Mouse (Mus musculus) testis, adult 2 months (tissue): ENCODE results near the gene Tecta. TPM values are rescaled to one million over a fixed set of nuclear protein-coding genes. Genes with fewer than 3 reads are reported as not detected.

Experiments
- H3K27ac ChIP-seq: fragments of 200-500 bp; 2 replicates; pipeline ENCODE4 v1.5.1; 2012; ENCODE audit warnings: low read depth, low read length; ENCODE audit not compliant: control insufficient read depth, insufficient read depth
- H3K27me3 ChIP-seq: fragments of 200-500 bp; 2 replicates; pipeline ENCODE4 v1.6.1; 2012; ENCODE audit warnings: mild to moderate bottlenecking, low read length, moderate library complexity; ENCODE audit not compliant: control insufficient read depth, insufficient read depth
- H3K36me3 ChIP-seq: fragments of 200-500 bp; 2 replicates; pipeline ENCODE4 v1.6.1; 2012; ENCODE audit warnings: mild to moderate bottlenecking, low read length; ENCODE audit not compliant: control insufficient read depth, insufficient read depth
- H3K4me1 ChIP-seq: fragments of 200-500 bp; 2 replicates; pipeline ENCODE4 v1.6.1; 2012; ENCODE audit warnings: low read length; ENCODE audit not compliant: control insufficient read depth, insufficient read depth
- H3K4me3 ChIP-seq: fragments of 200-500 bp; 2 replicates; pipeline ENCODE4 v1.5.1; 2012; ENCODE audit warnings: low read depth, mild to moderate bottlenecking, low read length, moderate library complexity, mixed read lengths; ENCODE audit not compliant: control insufficient read depth
- CTCF ChIP-seq: fragments of 200-500 bp; IDR thresholded peaks from 2 replicates; pipeline ENCODE4 v1.5.1; 2012; ENCODE audit warnings: low read depth, mild to moderate bottlenecking, inconsistent platforms, low read length, moderate library complexity; ENCODE audit not compliant: control insufficient read depth, insufficient read depth, insufficient replicate concordance
- POLR2A ChIP-seq: fragments of 200-500 bp; IDR thresholded peaks from 2 replicates; pipeline ENCODE4 v1.6.1; 2012; ENCODE audit warnings: low read depth, mild to moderate bottlenecking, inconsistent platforms, low read length, moderate library complexity; ENCODE audit not compliant: control insufficient read depth
- polyA plus RNA-seq: library from polyadenylated mRNA; depleted of rRNA; stranded (reverse); fragments of >200 nt; gene quantifications from 2 replicates; pipeline ENCODE4 v1.2.3, GENCODE M21; 2012

Gene Tecta
- polyA plus RNA-seq, 1 experiment = 0.42 TPM

DNA sequence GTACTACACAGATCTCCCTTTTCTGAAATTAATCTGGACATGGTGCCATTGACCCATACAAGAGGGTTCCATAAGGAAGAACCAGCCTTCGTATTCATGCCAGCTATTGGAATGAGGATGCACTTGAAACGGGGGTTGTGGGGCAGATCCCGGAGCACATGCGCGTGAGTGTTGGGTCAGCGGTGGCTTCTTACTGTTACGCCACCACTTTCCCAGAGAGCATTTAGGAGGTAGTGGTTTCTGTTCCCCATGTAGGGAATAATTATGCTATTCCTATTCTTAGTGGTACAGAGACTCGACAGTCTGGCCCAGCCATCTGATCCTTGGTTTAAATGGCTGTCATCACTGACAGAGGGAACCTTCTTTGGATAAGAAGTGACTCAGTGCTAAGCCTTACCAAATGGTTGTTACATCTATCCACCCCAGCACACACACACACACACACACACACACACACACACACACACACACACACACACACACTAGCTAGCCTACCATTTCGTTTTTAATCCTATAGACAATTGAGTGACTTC lies 81.2 kb downstream of the Tecta start:
- Histone ChIP-seq H3K4me1 (no peaks in the 10 kb centered on the region), H3K4me3 (no peak overlapping the region), H3K27me3 (no peaks in the 10 kb centered on the region), H3K36me3 (no peaks in the 10 kb centered on the region), H3K27ac (no peak overlapping the region)
- TF ChIP-seq CTCF (no peak), POLR2A (no peak)

DNA sequence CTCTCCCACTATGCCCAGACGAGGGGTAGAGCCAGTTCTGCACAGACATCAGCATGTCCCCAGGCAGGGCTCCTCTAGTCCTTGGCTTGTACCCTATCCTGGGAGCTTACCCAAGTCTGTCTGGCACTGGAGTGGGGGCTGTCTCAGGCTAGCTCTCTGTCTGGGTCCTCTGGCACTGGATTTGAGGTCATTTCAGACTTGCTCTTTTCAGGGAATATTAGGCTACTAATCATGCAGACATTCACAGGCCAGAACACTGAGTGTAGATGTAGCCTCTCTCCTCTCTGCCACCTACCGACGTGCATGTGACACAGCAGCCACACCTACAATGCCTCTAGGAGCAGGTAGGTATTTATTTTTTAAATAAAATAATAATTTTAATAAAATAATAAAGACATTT lies 82.4 kb downstream of the Tecta start:
- H3K27ac ChIP-seq = no peak overlapping the region
- no peaks in the 10 kb centered on the region for H3K36me3 ChIP-seq
- H3K27me3 ChIP-seq = no peaks in the 10 kb centered on the region
- no peaks in the 10 kb centered on the region for H3K4me1 ChIP-seq
- TF ChIP-seq POLR2A (no peak), CTCF (no peak)
- H3K4me3 ChIP-seq = no peak overlapping the region

DNA sequence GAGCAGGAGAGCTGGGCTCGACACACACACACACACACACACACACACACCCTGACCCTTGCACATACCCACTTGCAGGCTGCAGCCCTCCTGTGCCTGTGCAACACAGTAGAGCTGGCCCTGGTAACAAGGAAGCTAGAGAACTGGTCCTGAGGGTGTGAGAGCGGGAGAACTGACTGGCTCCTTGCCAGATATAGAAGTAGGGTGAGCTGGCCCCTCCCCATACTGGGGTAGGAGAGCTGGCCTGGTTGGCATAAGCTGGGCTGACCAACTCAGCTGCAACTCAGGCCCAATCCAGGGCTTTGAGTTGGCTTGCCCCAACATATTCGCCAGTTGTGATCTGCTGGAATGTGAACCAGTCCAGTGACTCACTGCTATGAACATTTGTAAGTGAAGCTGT lies 83.9 kb downstream of the Tecta start:
- no peak for TF ChIP-seq CTCF
- TF ChIP-seq POLR2A = no peak
- no peak overlapping the region for H3K4me3 ChIP-seq
- H3K27me3 ChIP-seq = no peaks in the 10 kb centered on the region
- no peaks in the 10 kb centered on the region for H3K4me1 ChIP-seq
- no peak overlapping the region for H3K27ac ChIP-seq
- no peaks in the 10 kb centered on the region for H3K36me3 ChIP-seq

DNA sequence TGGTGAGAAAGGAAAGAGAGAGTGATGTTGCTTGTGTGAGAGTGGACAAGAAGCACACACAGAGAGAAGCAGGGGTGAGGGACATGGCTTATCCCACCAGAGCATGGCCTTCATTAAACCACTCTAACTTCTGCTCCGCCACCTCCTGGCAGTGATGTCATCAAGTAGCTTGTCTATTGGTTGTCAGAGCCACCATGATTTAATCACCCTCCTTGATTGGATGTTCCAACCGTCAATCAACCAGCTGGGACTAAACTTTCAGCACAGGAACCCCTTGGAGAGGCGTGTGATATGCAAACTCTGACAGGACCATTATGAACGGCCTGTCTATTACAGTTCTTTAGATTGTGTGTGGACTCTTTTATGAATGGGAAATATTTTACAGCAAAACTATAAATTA lies 84.8 kb downstream of the Tecta start:
- TF ChIP-seq CTCF = no peak
- no peak for TF ChIP-seq POLR2A
- Histone ChIP-seq H3K4me1 (no peaks in the 10 kb centered on the region), H3K4me3 (no peak overlapping the region)

GRCm38 (mm10) chr9:42314388-42314787 lies 85.3 kb downstream of the Tecta start:
- H3K36me3 ChIP-seq = no peaks in the 10 kb centered on the region

More for the DNA sequence above, 84.8 kb downstream of the Tecta start:
- H3K27ac ChIP-seq = no peak overlapping the region; the same call in 1 of the 2 replicates
- H3K27me3 ChIP-seq = no peaks in the 10 kb centered on the region
- H3K36me3 ChIP-seq = no peaks in the 10 kb centered on the region

GRCm38 (mm10) chr9:42313872-42314271 lies 85.9 kb downstream of the Tecta start:
- H3K4me3 ChIP-seq = no peak overlapping the region
- H3K36me3 ChIP-seq = no peaks in the 10 kb centered on the region
- H3K27ac ChIP-seq = no peak overlapping the region
- H3K4me1 ChIP-seq = no peaks in the 10 kb centered on the region
- TF ChIP-seq POLR2A (no peak), CTCF (no peak)
- no peaks in the 10 kb centered on the region for H3K27me3 ChIP-seq

More at GRCm38 (mm10) chr9:42314388-42314787, 85.3 kb downstream of the Tecta start:
- Histone ChIP-seq H3K4me1 (no peaks in the 10 kb centered on the region), H3K27me3 (no peaks in the 10 kb centered on the region), H3K4me3 (no peak overlapping the region), H3K27ac (no peak overlapping the region)
- TF ChIP-seq CTCF (no peak), POLR2A (no peak)

- Histone ChIP-seq H3K36me3 (no peaks in the 10 kb centered on the region), H3K4me3 (no peak overlapping the region), H3K4me1 (no peaks in the 10 kb centered on the region), H3K27ac (no peak overlapping the region), H3K27me3 (no peaks in the 10 kb centered on the region)
- no peak for TF ChIP-seq CTCF
- no peak for TF ChIP-seq POLR2A
Measured at GRCm38 (mm10) chr9:42311311-42311710, 88.4 kb downstream of the Tecta start.

DNA sequence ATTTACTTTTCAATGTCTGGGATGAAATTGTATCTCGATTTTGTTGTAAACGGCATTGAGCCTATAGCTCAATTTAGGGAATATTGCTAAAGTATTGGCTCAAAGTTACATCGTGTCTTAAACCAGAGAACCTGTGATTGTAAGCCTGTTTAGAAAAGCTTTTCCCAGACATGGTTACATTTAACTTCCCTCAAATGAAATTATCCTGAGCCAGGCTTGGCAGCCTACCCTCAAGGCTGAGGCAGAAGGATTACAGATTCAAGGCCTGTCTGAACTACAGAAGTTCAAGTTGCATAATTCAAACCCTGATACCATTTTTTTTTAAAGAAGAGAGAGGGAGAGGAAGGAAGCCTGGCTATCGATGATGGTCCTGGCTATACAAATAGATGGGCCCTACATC lies 95.8 kb downstream of the Tecta start:
- H3K4me1 ChIP-seq = no peaks in the 10 kb centered on the region
- no peaks in the 10 kb centered on the region for H3K36me3 ChIP-seq
- no peak overlapping the region for H3K27ac ChIP-seq
- H3K27me3 ChIP-seq = no peaks in the 10 kb centered on the region
- TF ChIP-seq CTCF = no peak
- TF ChIP-seq POLR2A = no peak
- H3K4me3 ChIP-seq = no peak overlapping the region
